In genomic region chr8:17984779-17985178, GRCm38 (mm10) we compare ENCODE assay signal across 31 mouse cellular contexts.
"Had no signal": no experiment of that assay in that cellular context is flagged by ENCODE, and none has a peak within 500 bp of the region (broad histone marks: within the 10 kb centered on the region; RNA-seq: fewer than 3 reads in every experiment).

No protein-coding gene starts in this region.

- ATAC-seq: liver, embryonic 12.5 days; liver, postnatal 0 days; lung, postnatal 0 days; midbrain, embryonic 13.5 days; midbrain, embryonic 15.5 days; midbrain, embryonic 16.5 days had no signal

- H3K4me2 ChIP-seq: limb, embryonic 12.5 days; limb, embryonic 13.5 days; limb, embryonic 15.5 days; liver, embryonic 11.5 days; liver, embryonic 12.5 days; liver, embryonic 13.5 days; liver, embryonic 15.5 days; lung, embryonic 14.5 days; lung, embryonic 15.5 days; midbrain, embryonic 11.5 days; midbrain, embryonic 12.5 days; midbrain, embryonic 13.5 days; midbrain, embryonic 15.5 days had no signal

- H3K27ac ChIP-seq: limb, embryonic 10.5 days; limb, embryonic 12.5 days; limb, embryonic 13.5 days; limb, embryonic 15.5 days; liver, embryonic 12.5 days; liver, embryonic 13.5 days; liver, embryonic 14.5 days; liver, embryonic 15.5 days; lung, embryonic 15.5 days; macrophage; midbrain, embryonic 10.5 days; midbrain, embryonic 12.5 days; midbrain, embryonic 13.5 days; midbrain, embryonic 15.5 days had no signal

- H3K4me3 ChIP-seq: limb, embryonic 10.5 days; limb, embryonic 12.5 days; limb, embryonic 13.5 days; limb, embryonic 15.5 days; liver, embryonic 12.5 days; liver, embryonic 13.5 days; liver, embryonic 15.5 days; lung, embryonic 15.5 days; megakaryocyte, embryonic 14.5 days; midbrain, embryonic 10.5 days; midbrain, embryonic 12.5 days; midbrain, embryonic 13.5 days; midbrain, embryonic 15.5 days; myocyte had no signal

- DNase-seq: left cerebral cortex, postnatal 4 days; liver; liver, embryonic 13.5 days; liver, postnatal 0 days; lung, adult 18-20 months; lung, adult 2 months; lung, embryonic 14.5 days; lung, postnatal 10 days; lung, postnatal 14 days; lung, postnatal 36 days; lung, postnatal 4 days; midbrain, embryonic 14.5 days had no signal

- H3K4me1 ChIP-seq: limb, embryonic 10.5 days; limb, embryonic 12.5 days; limb, embryonic 13.5 days; limb, embryonic 15.5 days; liver, embryonic 12.5 days; liver, embryonic 13.5 days; liver, embryonic 15.5 days; lung, embryonic 15.5 days; megakaryocyte, embryonic 14.5 days; midbrain, embryonic 10.5 days; midbrain, embryonic 12.5 days; midbrain, embryonic 13.5 days; midbrain, embryonic 15.5 days had no signal

- H3K36me3 ChIP-seq: limb, embryonic 10.5 days; limb, embryonic 12.5 days; limb, embryonic 13.5 days; limb, embryonic 15.5 days; liver, embryonic 12.5 days; liver, embryonic 13.5 days; liver, embryonic 15.5 days; lung, embryonic 15.5 days; midbrain, embryonic 10.5 days; midbrain, embryonic 12.5 days; midbrain, embryonic 13.5 days; midbrain, embryonic 15.5 days had no signal

- H3K27me3 ChIP-seq: limb, embryonic 12.5 days; limb, embryonic 13.5 days; limb, embryonic 15.5 days; liver, embryonic 12.5 days; liver, embryonic 13.5 days; liver, embryonic 15.5 days; lung, embryonic 15.5 days; megakaryocyte, embryonic 14.5 days; midbrain, embryonic 12.5 days; midbrain, embryonic 13.5 days; midbrain, embryonic 15.5 days had no signal

- H3K9me3 ChIP-seq: limb, embryonic 10.5 days; limb, embryonic 12.5 days; limb, embryonic 13.5 days; limb, embryonic 15.5 days; liver, embryonic 12.5 days; liver, embryonic 13.5 days; liver, embryonic 15.5 days; lung, embryonic 15.5 days; megakaryocyte, embryonic 14.5 days; midbrain, embryonic 10.5 days; midbrain, embryonic 12.5 days; midbrain, embryonic 13.5 days; midbrain, embryonic 15.5 days had no signal

- H3K9ac ChIP-seq: limb, embryonic 12.5 days; limb, embryonic 13.5 days; limb, embryonic 15.5 days; liver, embryonic 12.5 days; liver, embryonic 13.5 days; liver, embryonic 14.5 days; liver, embryonic 15.5 days; liver, postnatal 0 days; lung, embryonic 14.5 days; lung, embryonic 15.5 days; midbrain, embryonic 12.5 days; midbrain, embryonic 13.5 days; midbrain, embryonic 15.5 days had no signal
